Mouse (Mus musculus): ENCODE measurements around the gene Glt28d2. TPM values are rescaled to one million over a fixed set of nuclear protein-coding genes. Genes with fewer than 3 reads are reported as not detected.
"Not testable (repeated sequence)": the region's sequence is repeated elsewhere in the genome, so short reads cannot be mapped to it uniquely, and the experiment has no call there.

Glt28d2 gene
- 0.21 and 0.24 TPM in 2 replicates for polyA plus RNA-seq (2015; fragmentation: Nextera tagmentation; extraction: Ambion mirVana)

- no peak within 1 kb of the TSS for H3K27ac ChIP-seq (replicated peaks)
- H3K9me3 ChIP-seq, result no peaks in the 10 kb centered on the region
- peak within 1 kb of the TSS; percentile 98 for H3K4me2 ChIP-seq
- peaks cover 25% of the 10 kb centered on the region for H3K27me3 ChIP-seq
- ATAC-seq (ENCODE audit: low FRiP score, low read depth), result peak; percentile 90
- under 1% methylated on average over 42 of the region's 48 CpGs for WGBS
- peaks cover 18% of the 10 kb centered on the region for H3K4me1 ChIP-seq (replicated peaks)
- peak within 1 kb of the TSS; percentile 53 for H3K4me3 ChIP-seq
- peak within 1 kb of the TSS; percentile 16 for H3K9ac ChIP-seq
- no peaks in the 10 kb centered on the region for H3K36me3 ChIP-seq
Measured at GRCm38 (mm10) chr3:85887239-85887827, at the start of gene Glt28d2, which contains the start of gene Gm37240. Glt28d2 (minus strand) TSS chr3:85887516. Gm37240 (minus strand) TSS chr3:85887518.

- H3K9ac ChIP-seq, result no peak overlapping the region
- H3K4me2 ChIP-seq, result no peak overlapping the region
- H3K36me3 ChIP-seq, result no peaks in the 10 kb centered on the region
- ATAC-seq (ENCODE audit: low FRiP score, low read depth), result no peak
- H3K27ac ChIP-seq (replicated peaks), result no peak overlapping the region
- no peak overlapping the region for H3K4me3 ChIP-seq
- no peaks in the 10 kb centered on the region for H3K9me3 ChIP-seq
- 89% methylated on average over 5 of the region's 5 CpGs for WGBS
- no peaks in the 10 kb centered on the region for H3K27me3 ChIP-seq
- no peaks in the 10 kb centered on the region; the same call in 1 of the 2 replicates for H3K4me1 ChIP-seq (replicated peaks)
Measured at GRCm38 (mm10) chr3:85933586-85933985, 46.3 kb upstream of the Glt28d2 start.

- ATAC-seq (ENCODE audit: low FRiP score, low read depth), result no peak
- no peaks in the 10 kb centered on the region; the same call in 1 of the 2 replicates for H3K4me1 ChIP-seq (replicated peaks)
- no peaks in the 10 kb centered on the region for H3K9me3 ChIP-seq
- H3K9ac ChIP-seq, result no peak overlapping the region
- no peaks in the 10 kb centered on the region for H3K27me3 ChIP-seq
- no peak overlapping the region for H3K27ac ChIP-seq (replicated peaks)
- H3K4me3 ChIP-seq, result no peak overlapping the region
- WGBS, result 87% methylated on average over 6 of the region's 6 CpGs
- no peak overlapping the region for H3K4me2 ChIP-seq
- H3K36me3 ChIP-seq, result no peaks in the 10 kb centered on the region
Measured at GRCm38 (mm10) chr3:85931859-85932258, 44.5 kb upstream of the Glt28d2 start.

- Histone ChIP-seq H3K9me3 (no peaks in the 10 kb centered on the region), H3K9ac (no peak overlapping the region), H3K4me3 (no peak overlapping the region), H3K36me3 (no peaks in the 10 kb centered on the region), H3K27ac (replicated peaks) (no peak overlapping the region), H3K4me1 (replicated peaks) (no peaks in the 10 kb centered on the region; the same call in 1 of the 2 replicates), H3K4me2 (no peak overlapping the region), H3K27me3 (no peaks in the 10 kb centered on the region)
- ATAC-seq (ENCODE audit: low FRiP score, low read depth), result no peak
- 46% methylated on average over 11 of the region's 11 CpGs for WGBS
Measured at GRCm38 (mm10) chr3:85930671-85931255, 43.4 kb upstream of the Glt28d2 start.

- no peak overlapping the region for H3K4me2 ChIP-seq
- H3K27ac ChIP-seq (replicated peaks), result no peak overlapping the region
- no peaks in the 10 kb centered on the region; the same call in 1 of the 2 replicates for H3K4me1 ChIP-seq (replicated peaks)
- H3K36me3 ChIP-seq, result no peaks in the 10 kb centered on the region
- H3K27me3 ChIP-seq, result no peaks in the 10 kb centered on the region
- 87% methylated on average over 5 of the region's 5 CpGs for WGBS
- no peaks in the 10 kb centered on the region for H3K9me3 ChIP-seq
- H3K9ac ChIP-seq, result no peak overlapping the region
- ATAC-seq (ENCODE audit: low FRiP score, low read depth), result no peak
- H3K4me3 ChIP-seq, result no peak overlapping the region
Measured at GRCm38 (mm10) chr3:85929711-85930110, 42.4 kb upstream of the Glt28d2 start.

GRCm38 (mm10) chr3:85928140-85928611 is 40.9 kb upstream of the Glt28d2 start:
- no peaks in the 10 kb centered on the region; the same call in 1 of the 2 replicates for H3K4me1 ChIP-seq (replicated peaks)
- H3K36me3 ChIP-seq, result no peaks in the 10 kb centered on the region
- no peaks in the 10 kb centered on the region for H3K9me3 ChIP-seq
- no peaks in the 10 kb centered on the region for H3K27me3 ChIP-seq
- H3K4me3 ChIP-seq, result no peak overlapping the region
- H3K4me2 ChIP-seq, result no peak overlapping the region
- 70% methylated on average over 5 of the region's 5 CpGs for WGBS
- no peak overlapping the region for H3K9ac ChIP-seq
- peak; percentile 69; the same call in 1 of the 2 replicates for ATAC-seq (ENCODE audit: low FRiP score, low read depth)
- H3K27ac ChIP-seq (replicated peaks), result no peak overlapping the region

- Histone ChIP-seq H3K4me2 (no peak overlapping the region), H3K9me3 (no peaks in the 10 kb centered on the region), H3K4me3 (no peak overlapping the region), H3K4me1 (replicated peaks) (no peaks in the 10 kb centered on the region; the same call in 1 of the 2 replicates), H3K27ac (replicated peaks) (no peak overlapping the region), H3K36me3 (no peaks in the 10 kb centered on the region), H3K9ac (no peak overlapping the region), H3K27me3 (no peaks in the 10 kb centered on the region)
- 86% methylated on average over 9 of the region's 9 CpGs for WGBS
- no peak for ATAC-seq (ENCODE audit: low FRiP score, low read depth)
Measured at GRCm38 (mm10) chr3:85927296-85927695, 40.0 kb upstream of the Glt28d2 start.

- Histone ChIP-seq H3K9me3 (no peaks in the 10 kb centered on the region), H3K9ac (no peak overlapping the region), H3K27ac (replicated peaks) (no peak overlapping the region), H3K4me2 (peak overlapping the region; percentile 37), H3K36me3 (no peaks in the 10 kb centered on the region), H3K27me3 (no peaks in the 10 kb centered on the region), H3K4me3 (no peak overlapping the region), H3K4me1 (replicated peaks) (no peaks in the 10 kb centered on the region)
- 48% methylated on average over 18 of the region's 18 CpGs for WGBS
- peak; percentile 56; the same call in 1 of the 2 replicates for ATAC-seq (ENCODE audit: low FRiP score, low read depth)
Measured at GRCm38 (mm10) chr3:85923954-85924945, 36.9 kb upstream of the Glt28d2 start.

- Histone ChIP-seq H3K27ac (replicated peaks) (no peak overlapping the region), H3K4me1 (replicated peaks) (no peaks in the 10 kb centered on the region), H3K9me3 (no peaks in the 10 kb centered on the region), H3K36me3 (no peaks in the 10 kb centered on the region), H3K27me3 (no peaks in the 10 kb centered on the region), H3K4me3 (no peak overlapping the region), H3K9ac (no peak overlapping the region), H3K4me2 (no peak overlapping the region)
- 76% methylated on average over 8 of the region's 8 CpGs for WGBS
- ATAC-seq (ENCODE audit: low FRiP score, low read depth), result no peak
Measured at GRCm38 (mm10) chr3:85923343-85923742, 36.0 kb upstream of the Glt28d2 start.

GRCm38 (mm10) chr3:85922331-85922730 is 35.0 kb upstream of the Glt28d2 start:
- Histone ChIP-seq H3K4me3 (no peak overlapping the region), H3K27ac (replicated peaks) (no peak overlapping the region), H3K36me3 (no peaks in the 10 kb centered on the region), H3K4me1 (replicated peaks) (no peaks in the 10 kb centered on the region), H3K27me3 (no peaks in the 10 kb centered on the region), H3K4me2 (no peak overlapping the region), H3K9ac (no peak overlapping the region), H3K9me3 (no peaks in the 10 kb centered on the region)
- WGBS, result 78% methylated on average over 3 of the region's 3 CpGs
- ATAC-seq (ENCODE audit: low FRiP score, low read depth), result no peak

- WGBS, result 93% methylated on average over 2 of the region's 2 CpGs
Measured at GRCm38 (mm10) chr3:85920671-85921070, 33.4 kb upstream of the Glt28d2 start.

More at GRCm38 (mm10) chr3:85920671-85921070, 33.4 kb upstream of the Glt28d2 start:
- not testable (repeated sequence) for ATAC-seq (ENCODE audit: low FRiP score, low read depth); H3K4me3 ChIP-seq; H3K9ac ChIP-seq; H3K36me3 ChIP-seq; H3K4me1 ChIP-seq (replicated peaks); H3K4me2 ChIP-seq; H3K9me3 ChIP-seq; H3K27ac ChIP-seq (replicated peaks); H3K27me3 ChIP-seq

Data from hindbrain, embryonic 15.5 days (tissue).